Mouse (Mus musculus) spleen, adult 2 months (tissue): ENCODE measurements around the gene Negr1.

ENCODE experiments used
- CTCF ChIP-seq: fragments of 200-500 bp; IDR thresholded peaks from 2 replicates; pipeline ENCODE4 v1.5.1; 2011; ENCODE audit warnings: mild to moderate bottlenecking, inconsistent platforms; ENCODE audit not compliant: insufficient read depth, insufficient read length, insufficient replicate concordance; ENCODE audit errors: extremely low read depth
- POLR2A ChIP-seq: fragments of 200-500 bp; IDR thresholded peaks from 2 replicates; pipeline ENCODE4 v1.6.1; 2011; ENCODE audit warnings: low read depth, low read length, inconsistent platforms

DNA sequence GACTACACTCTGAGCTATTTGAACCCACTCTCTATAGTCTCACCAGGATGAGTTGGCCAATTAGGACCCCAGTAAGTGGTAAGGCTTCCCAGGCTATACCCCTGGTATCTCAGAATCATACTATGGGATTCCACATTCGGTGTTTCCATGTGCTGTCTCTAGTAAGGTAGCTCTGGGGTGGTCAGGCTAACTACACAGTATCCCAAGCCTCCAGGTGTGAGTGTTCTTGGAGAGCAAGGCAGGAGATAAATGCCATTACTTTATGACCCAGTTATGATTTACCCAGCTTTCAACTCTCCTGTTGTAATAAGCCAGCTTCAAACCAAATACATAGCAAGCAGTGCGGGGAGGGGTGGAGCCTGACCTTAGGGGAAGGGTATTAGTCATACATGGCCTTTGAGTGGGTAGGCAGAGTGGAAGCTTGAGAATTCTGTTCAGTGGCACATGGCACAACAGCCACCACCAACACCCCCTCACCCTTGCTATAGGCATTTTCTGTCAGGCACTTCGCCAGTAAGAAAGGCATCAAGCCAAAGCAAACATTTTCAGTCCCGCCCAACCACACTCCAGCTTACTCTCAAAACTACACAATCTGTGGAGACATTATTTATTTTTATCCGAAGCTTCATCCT lies 437.7 kb downstream of the Negr1 start:
- TF ChIP-seq CTCF (no peak), POLR2A (no peak)
